Mouse (Mus musculus) MEL (cell line): Measurements from ENCODE around the gene Gm14288. TPM values are rescaled to one million over a fixed set of nuclear protein-coding genes. Genes with fewer than 3 reads are reported as not detected.
"Not testable (repeated sequence)": the region's sequence is repeated elsewhere in the genome, so short reads cannot be mapped to it uniquely, and the experiment has no call there.

Experiments used
- DNase-seq: peaks from one replicate; pipeline ENCODE4 v3.0.0; 2011; ENCODE audit warnings: low read depth, low spot score
- H3K27ac ChIP-seq: 2 replicates; pipeline ENCODE4 v1.5.1; 2012; ENCODE audit warnings: low read depth, mild to moderate bottlenecking, control low read depth, low read length, moderate library complexity; ENCODE audit not compliant: control insufficient read depth
- H3K27me3 ChIP-seq, 2 experiments: fragments of 150-350 bp in 1 of 2; sonication (generic) in 1 of 2; 2 replicates each; pipeline ENCODE4 v1.6.1; 2012; ENCODE audit warnings: low read length in 2 of 2, mild to moderate bottlenecking in 2 of 2, improper control_type of control experiment in 1 of 2, moderate library complexity in 1 of 2; ENCODE audit not compliant: insufficient read depth in 2 of 2, control insufficient read depth in 1 of 2
- H3K36me3 ChIP-seq, 2 experiments: 2 replicates each; pipeline ENCODE4 v1.6.1; 2012 to 2014; ENCODE audit warnings: low read length in 2 of 2, improper control_type of control experiment in 1 of 2, inconsistent platforms in 1 of 2, mild to moderate bottlenecking in 1 of 2; ENCODE audit not compliant: insufficient read depth in 2 of 2, control insufficient read depth in 1 of 2
- H3K4me1 ChIP-seq, 2 experiments: fragments of 150-350 bp in 1 of 2; sonication (generic) in 1 of 2; 2 replicates each; pipeline ENCODE4 v1.6.1; 2012; ENCODE audit warnings: low read length in 2 of 2, improper control_type of control experiment in 1 of 2, mild to moderate bottlenecking in 1 of 2; ENCODE audit not compliant: insufficient read depth in 2 of 2, control insufficient read depth in 1 of 2
- H3K4me3 ChIP-seq, 2 experiments: fragments of 150-350 bp in 1 of 2; sonication (generic) in 1 of 2; 2 replicates each; pipeline ENCODE4 v1.5.1; 2012; ENCODE audit warnings: low read depth in 2 of 2, low read length in 2 of 2, mild to moderate bottlenecking in 2 of 2, moderate library complexity in 2 of 2, control low read depth in 1 of 2, improper control_type of control experiment in 1 of 2; ENCODE audit not compliant: control insufficient read depth in 1 of 2, insufficient read depth in 1 of 2
- H3K79me2 ChIP-seq: 2 replicates; pipeline ENCODE4 v1.6.1; 2012; ENCODE audit warnings: mild to moderate bottlenecking, low read length, moderate library complexity; ENCODE audit not compliant: control insufficient read depth, poor library complexity, insufficient read depth
- H3K9ac ChIP-seq: 2 replicates; pipeline ENCODE4 v1.6.1; 2012; ENCODE audit warnings: low read depth, mild to moderate bottlenecking, control low read depth, low read length, moderate library complexity; ENCODE audit not compliant: control insufficient read depth, poor library complexity, severe bottlenecking
- H3K9me3 ChIP-seq: fragments of 150-350 bp; sonication (generic); replicated peaks from 2 replicates; pipeline ENCODE4 v1.6.1; 2012; ENCODE audit warnings: mild to moderate bottlenecking, low read length, improper control_type of control experiment, moderate library complexity; ENCODE audit not compliant: insufficient read depth
- polyA plus RNA-seq, 2 experiments: library from polyadenylated mRNA; stranded (reverse) in 1 of 2; unstranded in 1 of 2; fragments of >175 nt in 1 of 2; fragments of >200 nt in 1 of 2; gene quantifications; 2 replicates each; pipeline versions ENCODE4 v1.2.1 to v1.2.4; 2012; ENCODE audit warnings: low replicate concordance in 2 of 2, low read depth in 1 of 2; ENCODE audit not compliant: insufficient read length in 2 of 2, insufficient read depth in 1 of 2, missing spikeins in 1 of 2
- total RNA-seq: library from RNA; depleted of rRNA; stranded (reverse); fragments of 300-350 nt; gene quantifications from 2 replicates; pipeline ENCODE4 v1.2.3, GENCODE M21; 2012; rRNA removed

Gm14288 gene
- total RNA-seq (0.49 and 0.92 TPM in 2 replicates), polyA plus RNA-seq (10 to 100 TPM in 1 of 2 experiments, not detected in 1; 49.3 TPM)

DNA sequence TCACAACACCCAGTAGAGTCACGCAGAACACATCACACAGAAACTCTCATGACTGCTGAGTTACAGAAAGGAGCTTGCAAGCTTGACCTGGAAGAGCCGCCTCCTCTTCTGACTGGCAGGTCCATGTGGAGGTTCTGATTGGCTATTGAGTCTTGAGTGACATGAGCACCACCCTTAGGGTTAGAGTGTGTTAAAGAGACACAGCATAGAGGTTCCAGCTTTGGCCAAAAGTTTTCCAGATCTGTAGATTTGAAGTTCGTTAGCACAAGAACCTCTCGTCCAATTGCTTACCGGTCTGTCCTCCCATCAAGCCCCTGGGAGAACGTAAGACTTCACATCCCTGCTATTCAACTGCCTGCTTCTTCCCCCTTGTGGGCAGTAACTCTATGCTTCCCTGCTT is at the start of gene Gm14288:
TSS of gene Gm14288 (minus strand) at position 101 of the 400 bp plus-strand sequence.
- not testable (repeated sequence) for H3K36me3 ChIP-seq, H3K9me3 ChIP-seq, H3K9ac ChIP-seq, H3K27me3 ChIP-seq, H3K79me2 ChIP-seq, H3K27ac ChIP-seq, H3K4me3 ChIP-seq, DNase-seq, H3K4me1 ChIP-seq

DNA sequence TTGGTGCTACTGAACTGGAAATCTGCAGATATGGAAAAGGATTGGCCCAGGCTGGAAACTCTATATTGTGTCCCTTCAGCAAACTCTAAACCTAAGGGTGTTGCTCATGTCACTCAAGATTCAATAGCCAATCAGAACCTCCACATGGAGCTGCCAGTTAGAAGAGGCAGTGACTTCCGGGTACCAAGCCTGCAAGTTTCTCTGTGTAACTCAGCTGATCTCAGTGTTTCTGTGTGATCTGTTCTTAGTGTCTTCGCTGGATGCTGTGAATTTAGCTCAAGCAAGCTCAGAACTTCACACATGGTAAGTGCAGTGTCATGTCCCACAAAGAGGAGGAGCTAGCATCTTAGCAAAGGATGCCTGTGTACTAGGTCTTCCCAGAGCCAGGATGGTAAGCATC is 59.7 kb downstream of the Gm14288 start, which contains the start of gene Gm2007:
TSS of gene Gm2007 (plus strand) at position 301 of the 400 bp plus-strand sequence.
- H3K4me3 ChIP-seq, DNase-seq, H3K27ac ChIP-seq, H3K79me2 ChIP-seq, H3K4me1 ChIP-seq, H3K27me3 ChIP-seq, H3K9me3 ChIP-seq, H3K9ac ChIP-seq, H3K36me3 ChIP-seq: not testable (repeated sequence)

Other genes with a start within 250 kb of the Gm14288 start
- gene Gm11007, start 157.1 kb downstream of the Gm14288 start, total RNA-seq, result not detected in 2 replicates
- 100 to 1,000 TPM in 1 of 2 experiments, not detected in 1; 469 TPM for gene Gm11007, start 157.1 kb downstream of the Gm14288 start, polyA plus RNA-seq
- not detected in 2 replicates for gene Zfp969, start 97.4 kb downstream of the Gm14288 start, total RNA-seq
- 100 to 1,000 TPM in 1 of 2 experiments, not detected in 1; 400 TPM for gene Zfp969, start 97.4 kb downstream of the Gm14288 start, polyA plus RNA-seq
- gene Gm2007, start 59.6 kb downstream of the Gm14288 start, total RNA-seq, result not detected in 2 replicates
- 100 to 1,000 TPM in 1 of 2 experiments, not detected in 1; 469 TPM for gene Gm2007, start 59.6 kb downstream of the Gm14288 start, polyA plus RNA-seq
- gene Gm6710, start 68.1 kb upstream of the Gm14288 start, total RNA-seq, result 2.6 and 3.2 TPM in 2 replicates
- gene Gm6710, start 68.1 kb upstream of the Gm14288 start, polyA plus RNA-seq, result 100 to 1,000 TPM in 1 of 2 experiments, 1 to 10 TPM in 1; 1.5 to 297 TPM
- 8.0 and 13.9 TPM in 2 replicates for gene Zfp966, start 130.0 kb upstream of the Gm14288 start, total RNA-seq
- gene Zfp966, start 130.0 kb upstream of the Gm14288 start, polyA plus RNA-seq, result 100 to 1,000 TPM in 1 of 2 experiments, 1 to 10 TPM in 1; 9.7 to 774 TPM
- 6.4 and 8.9 TPM in 2 replicates for gene Gm2026, start 164.2 kb upstream of the Gm14288 start, total RNA-seq
- gene Gm2026, start 164.2 kb upstream of the Gm14288 start, polyA plus RNA-seq, result under 1 TPM in 1 of 2 experiments, not detected in 1; 0.36 TPM